Mouse (Mus musculus): ENCODE measurements around the gene Atp23. TPM values are rescaled to one million over a fixed set of nuclear protein-coding genes. Genes with fewer than 3 reads are reported as not detected.

Atp23 gene
- polyA plus RNA-seq, 1 experiment from 2014 or later, result 15.4 TPM

DNA sequence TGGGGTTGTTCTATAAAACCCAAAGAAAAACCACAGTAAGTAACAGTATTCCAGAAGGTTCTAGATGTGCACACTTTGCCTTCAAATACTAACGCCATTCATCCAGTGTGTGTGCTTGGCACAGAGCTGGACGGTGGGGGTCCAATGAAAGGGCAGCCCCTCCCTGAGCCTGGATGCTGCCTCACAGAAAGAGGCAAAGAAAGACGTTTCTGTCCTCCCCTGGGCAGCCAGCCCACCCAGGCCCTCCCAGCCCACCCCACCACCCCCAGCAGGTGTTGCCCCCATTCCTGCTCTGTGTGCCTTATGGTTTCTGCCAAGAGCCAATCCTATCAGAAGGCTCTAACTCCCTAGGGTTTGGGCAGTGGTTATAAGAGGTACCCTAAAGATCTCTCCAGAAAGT, 28.4 kb upstream of the Atp23 start:
- Histone ChIP-seq H3K4me1 (replicated peaks) (peaks cover 50% of the 10 kb centered on the region), H3K27ac (replicated peaks) (peak overlapping the region; percentile 77), H3K27me3 (no peaks in the 10 kb centered on the region), H3K9me3 (no peaks in the 10 kb centered on the region), H3K4me3 (no peak overlapping the region), H3K36me3 (no peaks in the 10 kb centered on the region), H3K9ac (no peak overlapping the region), H3K4me2 (no peak overlapping the region)
- 29% methylated on average over 3 of the region's 3 CpGs for WGBS
- peak; percentile 44; the same call in 1 of the 2 replicates for ATAC-seq (ENCODE audit: low FRiP score, low read depth)

DNA sequence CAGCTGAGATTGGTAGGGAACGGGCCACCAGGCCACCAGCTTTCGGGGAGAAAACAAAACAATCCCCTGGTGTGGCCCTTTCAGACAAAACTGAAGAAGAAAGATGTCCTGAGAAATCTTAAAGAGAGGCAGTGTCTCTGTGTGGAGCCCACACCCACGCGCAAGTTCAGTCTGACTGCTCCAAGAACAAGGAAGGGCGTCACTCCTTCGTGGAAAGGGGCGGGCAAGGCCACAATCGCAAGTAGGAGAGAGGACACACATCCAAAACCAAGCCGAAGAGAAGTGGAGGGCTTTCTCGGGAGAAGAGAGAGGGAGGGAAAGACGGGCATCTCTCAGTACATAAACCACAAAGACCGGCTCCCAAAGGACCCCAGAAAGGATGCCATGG, 27.7 kb upstream of the Atp23 start:
- Histone ChIP-seq H3K4me1 (replicated peaks) (peaks cover 50% of the 10 kb centered on the region), H3K9ac (peak overlapping the region; percentile 59), H3K4me3 (peak overlapping the region; percentile 67), H3K4me2 (peak overlapping the region; percentile 99), H3K27ac (replicated peaks) (peak overlapping the region; percentile 80), H3K27me3 (no peaks in the 10 kb centered on the region), H3K36me3 (no peaks in the 10 kb centered on the region), H3K9me3 (no peaks in the 10 kb centered on the region)
- WGBS, result 15% methylated on average over 12 of the region's 12 CpGs
- ATAC-seq (ENCODE audit: low FRiP score, low read depth), result no peak

DNA sequence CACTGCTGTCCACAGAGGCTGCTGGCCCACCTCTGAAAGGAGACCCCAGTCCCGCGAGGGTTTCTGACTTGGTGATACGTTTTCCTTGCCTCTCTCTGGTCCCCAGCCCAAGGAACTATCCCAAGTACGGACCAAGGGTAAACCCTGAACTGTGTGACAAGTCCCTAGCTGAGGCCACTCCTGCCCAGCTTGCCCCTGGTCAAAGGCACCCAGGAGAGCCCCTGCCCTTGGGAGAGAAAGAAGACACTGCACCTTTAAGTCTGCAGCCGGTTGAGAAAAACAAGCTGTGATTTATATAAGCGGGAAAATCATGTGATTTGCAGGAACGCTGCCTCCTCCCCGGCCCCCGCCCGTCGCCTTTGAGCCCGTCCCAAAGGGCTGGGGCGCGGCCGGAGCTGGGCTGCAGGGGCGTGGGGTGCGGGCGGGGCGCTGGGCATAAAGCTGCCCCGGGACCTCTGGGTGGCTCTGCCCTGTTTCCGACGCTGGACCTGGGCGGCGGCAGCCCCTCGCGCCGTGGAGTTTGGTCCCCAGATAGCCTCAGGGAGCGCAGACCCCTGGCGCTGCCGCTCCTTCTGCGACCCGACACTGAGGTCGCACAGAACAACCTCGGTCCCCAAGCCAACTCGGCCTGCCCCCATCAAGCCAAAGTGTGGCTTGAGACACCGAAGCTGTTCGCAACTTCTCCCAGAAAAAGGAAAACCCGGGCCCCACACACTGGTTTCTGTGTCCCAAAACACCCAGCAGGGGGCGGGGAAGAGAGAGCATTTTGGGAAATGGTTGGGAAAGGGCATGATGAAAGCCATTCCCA, 27.1 kb upstream of the Atp23 start:
- H3K9me3 ChIP-seq, result no peaks in the 10 kb centered on the region
- no peaks in the 10 kb centered on the region for H3K27me3 ChIP-seq
- ATAC-seq (ENCODE audit: low FRiP score, low read depth), result peak; percentile 40; the same call in 1 of the 2 replicates
- H3K36me3 ChIP-seq, result no peaks in the 10 kb centered on the region
- peak overlapping the region; percentile 67 for H3K4me3 ChIP-seq
- under 1% methylated on average over 39 of the region's 39 CpGs for WGBS
- H3K9ac ChIP-seq, result peak overlapping the region; percentile 59
- peak overlapping the region; percentile 99 for H3K4me2 ChIP-seq
- H3K4me1 ChIP-seq (replicated peaks), result peaks cover 50% of the 10 kb centered on the region
- peak overlapping the region; percentile 80 for H3K27ac ChIP-seq (replicated peaks)

DNA sequence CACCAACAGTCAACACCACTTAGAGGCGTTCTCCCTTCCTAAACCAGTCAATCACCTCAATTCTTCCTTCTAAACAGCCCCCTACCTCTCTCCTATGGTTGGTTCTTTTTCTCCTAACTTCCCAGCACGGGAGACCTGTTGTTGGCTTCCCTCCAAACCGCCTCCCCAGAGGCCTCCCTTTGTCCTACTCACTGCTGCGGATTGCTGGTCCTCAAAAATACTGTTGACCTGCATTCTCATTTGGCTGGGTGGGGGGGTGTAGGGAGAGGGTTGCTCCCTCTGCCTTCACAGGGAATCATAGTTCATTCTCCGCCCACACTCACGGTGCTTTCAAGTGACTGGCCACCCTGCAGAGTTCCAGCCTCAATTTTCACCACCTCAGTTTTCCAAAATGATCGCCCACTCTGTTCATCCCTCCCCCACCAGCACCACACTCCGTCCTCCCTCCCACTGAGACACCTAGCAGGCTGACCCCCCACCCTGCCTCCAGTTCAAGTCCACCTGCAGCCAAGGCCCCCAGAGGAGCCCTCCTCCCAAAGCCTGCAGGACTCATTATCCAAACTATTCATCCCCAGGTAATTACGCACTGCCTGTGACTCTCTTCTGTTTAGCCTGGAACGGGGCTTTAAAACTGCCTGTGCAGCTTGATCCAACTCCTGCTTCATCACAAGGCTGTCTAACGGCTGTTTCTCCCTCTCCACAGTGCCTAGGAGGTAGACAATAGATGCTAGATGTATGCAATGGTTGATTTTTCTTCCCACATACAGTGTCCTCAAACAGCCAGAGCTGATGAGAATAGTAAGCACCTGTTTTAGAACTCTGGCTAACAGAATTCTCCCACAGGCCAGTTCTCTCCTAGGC, 26.2 kb upstream of the Atp23 start:
- H3K4me3 ChIP-seq, result peak overlapping the region; percentile 67
- 16% methylated on average over 11 of the region's 11 CpGs for WGBS
- no peak for ATAC-seq (ENCODE audit: low FRiP score, low read depth)
- H3K4me1 ChIP-seq (replicated peaks), result peaks cover 50% of the 10 kb centered on the region
- peak overlapping the region; percentile 80 for H3K27ac ChIP-seq (replicated peaks)
- H3K4me2 ChIP-seq, result peak overlapping the region; percentile 99
- H3K9ac ChIP-seq, result peak overlapping the region; percentile 59
- no peaks in the 10 kb centered on the region for H3K36me3 ChIP-seq
- no peaks in the 10 kb centered on the region for H3K9me3 ChIP-seq
- H3K27me3 ChIP-seq, result no peaks in the 10 kb centered on the region

DNA sequence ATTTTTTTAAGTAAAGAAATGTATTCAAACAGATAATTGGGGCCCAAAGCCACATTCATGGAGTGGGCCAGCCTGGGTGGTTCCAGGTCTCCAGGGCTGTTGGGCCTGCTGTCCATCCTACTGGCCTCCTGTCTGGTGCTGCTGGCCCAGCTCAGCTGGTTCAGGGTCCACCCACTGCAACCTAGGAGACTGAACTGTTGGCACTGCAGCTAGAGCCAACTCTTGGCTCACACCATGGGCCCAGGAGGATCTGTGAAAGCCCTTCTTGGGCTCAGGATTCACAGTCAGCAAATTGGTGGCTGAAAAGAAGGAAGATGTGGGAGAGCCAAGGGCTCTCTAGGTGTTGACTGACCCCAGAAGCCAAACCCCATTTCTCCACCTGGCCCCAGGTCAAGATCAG, 24.2 kb upstream of the Atp23 start:
- no peak for ATAC-seq (ENCODE audit: low FRiP score, low read depth)
- Histone ChIP-seq H3K4me3 (no peak overlapping the region), H3K4me1 (replicated peaks) (peaks cover 44% of the 10 kb centered on the region), H3K27ac (replicated peaks) (no peak overlapping the region), H3K36me3 (no peaks in the 10 kb centered on the region), H3K27me3 (no peaks in the 10 kb centered on the region), H3K9me3 (no peaks in the 10 kb centered on the region), H3K4me2 (no peak overlapping the region), H3K9ac (no peak overlapping the region)

DNA sequence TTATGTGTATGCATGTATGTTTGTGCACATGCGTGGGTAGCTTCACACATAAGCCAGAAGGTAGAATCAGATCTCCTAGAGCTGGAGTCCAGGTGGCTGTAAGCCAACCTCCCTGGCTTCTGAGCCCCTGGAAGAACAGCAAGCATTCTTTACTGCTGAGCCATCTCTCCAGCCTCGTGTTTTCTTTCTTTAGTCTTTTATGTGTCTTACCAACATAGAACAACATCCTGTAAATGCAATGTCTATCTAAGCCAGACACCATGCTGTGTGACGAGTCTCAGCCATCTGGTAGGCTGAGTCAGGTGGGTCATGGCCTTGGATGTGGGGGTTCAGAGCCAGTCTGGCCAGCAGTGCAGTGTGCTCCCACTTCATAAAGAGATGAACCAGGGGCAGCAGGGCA, 22.9 kb upstream of the Atp23 start:
- Histone ChIP-seq H3K36me3 (no peaks in the 10 kb centered on the region), H3K27ac (replicated peaks) (no peak overlapping the region), H3K4me2 (no peak overlapping the region), H3K27me3 (no peaks in the 10 kb centered on the region), H3K4me1 (replicated peaks) (peaks cover 31% of the 10 kb centered on the region), H3K9me3 (no peaks in the 10 kb centered on the region), H3K4me3 (no peak overlapping the region), H3K9ac (no peak overlapping the region)
- WGBS, result 54% methylated on average over 3 of the region's 3 CpGs
- no peak for ATAC-seq (ENCODE audit: low FRiP score, low read depth)

DNA sequence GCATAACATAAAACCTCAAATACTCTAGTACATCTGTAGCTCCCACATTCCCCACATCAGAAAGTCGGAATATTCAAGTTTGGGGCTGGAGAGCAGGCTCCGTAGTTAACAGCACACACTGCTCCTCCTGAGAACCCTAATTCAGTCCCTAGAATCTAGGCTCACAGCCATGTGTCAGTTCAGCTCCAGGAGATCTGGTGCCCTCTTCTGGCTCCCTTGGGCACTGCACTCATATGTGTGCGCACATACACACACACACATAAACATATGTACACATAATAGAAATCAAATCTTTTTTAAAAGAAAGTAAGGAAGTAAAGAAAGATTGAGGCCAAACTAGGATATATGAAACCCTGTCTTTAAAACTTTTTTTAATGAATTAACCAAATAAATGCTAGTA, 19.1 kb upstream of the Atp23 start:
- no peaks in the 10 kb centered on the region for H3K36me3 ChIP-seq
- no peak overlapping the region for H3K4me2 ChIP-seq
- H3K9ac ChIP-seq, result no peak overlapping the region
- no peak overlapping the region for H3K4me3 ChIP-seq
- no peak for ATAC-seq (ENCODE audit: low FRiP score, low read depth)
- H3K4me1 ChIP-seq (replicated peaks), result no peaks in the 10 kb centered on the region
- 96% methylated on average over 3 of the region's 3 CpGs for WGBS
- no peaks in the 10 kb centered on the region for H3K9me3 ChIP-seq
- no peak overlapping the region for H3K27ac ChIP-seq (replicated peaks)
- no peaks in the 10 kb centered on the region for H3K27me3 ChIP-seq

DNA sequence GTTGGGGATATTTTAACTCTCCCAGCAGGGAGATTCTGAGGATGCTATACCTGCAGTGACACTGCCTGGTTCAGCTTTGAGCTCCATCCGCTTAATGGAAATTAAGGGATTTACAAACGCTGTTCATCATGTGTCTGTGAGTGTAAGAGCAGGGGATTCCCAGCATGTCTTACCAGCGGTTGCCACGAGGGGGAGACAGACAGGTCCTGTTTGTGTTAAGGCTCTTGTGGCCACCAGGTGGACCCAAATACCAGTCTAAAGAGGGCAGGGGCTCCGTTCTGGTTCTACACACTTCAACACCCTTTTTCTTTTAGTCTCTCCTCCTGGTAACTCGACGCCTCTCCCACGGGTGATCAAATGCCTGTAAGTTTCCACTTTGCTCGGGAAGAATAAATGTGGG, 17.9 kb upstream of the Atp23 start:
- Histone ChIP-seq H3K27ac (replicated peaks) (no peak overlapping the region), H3K9ac (no peak overlapping the region), H3K36me3 (no peaks in the 10 kb centered on the region), H3K9me3 (no peaks in the 10 kb centered on the region), H3K4me3 (no peak overlapping the region), H3K4me2 (no peak overlapping the region), H3K4me1 (replicated peaks) (no peaks in the 10 kb centered on the region), H3K27me3 (no peaks in the 10 kb centered on the region)
- WGBS, result 2% methylated on average over 9 of the region's 9 CpGs
- ATAC-seq (ENCODE audit: low FRiP score, low read depth), result peak; percentile 83

DNA sequence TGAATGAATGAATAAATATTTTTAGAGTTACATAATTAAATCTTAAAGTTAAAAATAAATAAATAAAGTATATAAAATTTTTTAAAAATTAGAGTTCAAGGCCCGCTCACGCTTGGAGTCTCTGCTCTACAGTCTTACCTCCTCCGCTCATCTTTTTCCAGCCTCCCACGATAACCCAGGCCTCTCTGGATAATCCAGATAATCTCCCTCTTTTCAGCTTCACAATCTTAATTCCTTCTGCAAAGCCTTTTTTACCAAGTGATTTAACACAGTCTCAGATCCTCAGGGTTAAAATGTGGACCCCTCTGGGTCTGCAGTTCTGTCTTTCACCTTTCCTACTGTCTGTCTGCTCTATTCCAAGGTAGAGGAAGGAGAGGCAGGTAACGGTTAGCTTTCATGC, 13.1 kb upstream of the Atp23 start:
- H3K36me3 ChIP-seq, result no peaks in the 10 kb centered on the region
- H3K27ac ChIP-seq (replicated peaks), result no peak overlapping the region
- no peaks in the 10 kb centered on the region for H3K27me3 ChIP-seq
- H3K9ac ChIP-seq, result no peak overlapping the region
- H3K4me2 ChIP-seq, result no peak overlapping the region
- H3K9me3 ChIP-seq, result no peaks in the 10 kb centered on the region
- no peak for ATAC-seq (ENCODE audit: low FRiP score, low read depth)
- no peak overlapping the region for H3K4me3 ChIP-seq
- no peaks in the 10 kb centered on the region for H3K4me1 ChIP-seq (replicated peaks)
- 93% methylated on average over 5 of the region's 5 CpGs for WGBS

DNA sequence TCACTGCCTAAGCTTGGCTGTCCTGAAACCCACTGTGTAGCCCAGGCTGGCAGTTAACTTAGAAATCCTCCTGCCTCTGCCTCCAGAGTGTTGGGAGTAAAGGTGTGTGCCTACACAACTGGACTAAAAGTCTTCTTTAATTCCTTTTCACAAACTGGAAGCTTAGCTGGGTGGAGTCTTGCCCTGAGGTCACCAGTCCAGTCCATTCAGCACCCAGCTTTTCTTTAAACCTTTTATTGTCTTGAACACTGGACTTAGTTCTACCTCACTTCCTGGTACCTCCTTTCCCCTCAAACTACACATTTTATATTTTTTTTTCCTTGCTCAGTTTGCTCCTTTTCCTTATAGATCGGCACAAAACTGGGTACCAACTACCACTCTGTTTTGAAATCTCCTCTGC, 10.3 kb upstream of the Atp23 start:
- WGBS, result 90% methylated on average over 1 of the region's 1 CpGs
- Histone ChIP-seq H3K4me3 (no peak overlapping the region), H3K27me3 (no peaks in the 10 kb centered on the region), H3K36me3 (no peaks in the 10 kb centered on the region), H3K9ac (no peak overlapping the region), H3K4me2 (no peak overlapping the region), H3K9me3 (no peaks in the 10 kb centered on the region), H3K27ac (replicated peaks) (no peak overlapping the region), H3K4me1 (replicated peaks) (no peaks in the 10 kb centered on the region)
- ATAC-seq (ENCODE audit: low FRiP score, low read depth), result no peak

DNA sequence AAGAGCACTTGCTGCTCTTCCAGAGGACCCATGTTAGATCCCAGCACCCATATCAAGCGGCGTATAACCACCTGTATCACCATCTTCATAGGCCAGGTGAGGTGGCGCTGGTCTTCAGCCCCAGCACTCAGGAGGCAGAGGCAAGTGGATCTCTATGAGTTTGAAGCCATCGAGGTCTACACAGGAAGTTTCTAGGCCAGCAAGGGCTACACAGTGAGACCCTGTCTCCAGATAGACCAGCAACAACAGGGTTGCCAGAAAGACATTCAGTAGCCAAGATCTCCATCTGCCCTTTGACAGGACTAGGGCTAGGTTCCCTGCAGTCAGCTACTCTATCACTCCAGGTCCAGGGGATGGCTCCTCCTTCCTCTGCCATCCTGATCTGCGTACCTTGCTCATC, 5.7 kb upstream of the Atp23 start:
- Histone ChIP-seq H3K4me2 (no peak overlapping the region), H3K4me3 (no peak overlapping the region), H3K4me1 (replicated peaks) (0 out of 2 replicates have a peak, but pooled peaks cover 5% of the 10 kb centered on the region), H3K9me3 (no peaks in the 10 kb centered on the region), H3K36me3 (no peaks in the 10 kb centered on the region), H3K27ac (replicated peaks) (no peak overlapping the region), H3K9ac (no peak overlapping the region), H3K27me3 (no peaks in the 10 kb centered on the region)
- WGBS, result 95% methylated on average over 5 of the region's 5 CpGs
- ATAC-seq (ENCODE audit: low FRiP score, low read depth), result no peak

DNA sequence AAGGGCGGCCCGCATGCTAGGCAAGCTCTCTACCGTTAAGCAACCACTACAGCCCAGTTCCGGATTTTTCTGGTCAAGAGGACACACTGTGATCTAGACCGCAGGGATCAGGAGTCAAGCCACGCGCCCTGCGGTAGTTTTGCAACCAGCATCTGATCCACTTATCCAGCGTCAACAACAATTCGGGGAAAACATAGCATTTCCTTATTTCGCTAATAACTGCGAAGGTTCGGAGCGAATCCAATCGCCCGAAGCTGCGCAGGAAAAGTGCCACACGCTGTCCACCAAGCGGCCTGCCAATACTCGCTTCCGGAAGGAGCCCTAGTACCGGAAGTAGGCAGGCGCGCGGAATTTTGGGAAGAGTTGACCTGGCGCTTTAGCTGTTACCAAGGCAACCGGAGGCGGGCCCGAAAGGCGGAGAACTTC, 4.5 kb upstream of the Atp23 start:
- H3K4me3 ChIP-seq, result peak overlapping the region; percentile 45
- peak overlapping the region; percentile 77 for H3K4me2 ChIP-seq
- H3K9me3 ChIP-seq, result no peaks in the 10 kb centered on the region
- WGBS, result under 1% methylated on average over 30 of the region's 30 CpGs
- H3K9ac ChIP-seq, result peak overlapping the region; percentile 47
- peak; percentile 85 for ATAC-seq (ENCODE audit: low FRiP score, low read depth)
- no peaks in the 10 kb centered on the region for H3K27me3 ChIP-seq
- peak overlapping the region; percentile 85 for H3K27ac ChIP-seq (replicated peaks)
- peaks cover 8% of the 10 kb centered on the region for H3K4me1 ChIP-seq (replicated peaks)
- no peaks in the 10 kb centered on the region for H3K36me3 ChIP-seq

Data from hindbrain, embryonic 15.5 days (tissue).